Mouse (Mus musculus): ENCODE measurements around the gene Rhox2h. TPM values are rescaled to one million over a fixed set of nuclear protein-coding genes. Genes with fewer than 3 reads are reported as not detected.
"Not testable (repeated sequence)": the region's sequence is repeated elsewhere in the genome, so short reads cannot be mapped to it uniquely, and the experiment has no call there.

The Rhox2h gene
- not detected in 2 replicates for polyA plus RNA-seq (2015; fragmentation: Nextera tagmentation; extraction: Ambion mirVana)

- not testable (repeated sequence) for H3K27ac ChIP-seq; H3K9me3 ChIP-seq (replicated peaks; ENCODE audit: low read length); H3K4me2 ChIP-seq (ENCODE audit: low read length); H3K27me3 ChIP-seq (ENCODE audit: insufficient read depth, low read length); H3K36me3 ChIP-seq (ENCODE audit: insufficient read depth, low read length); DNase-seq (ENCODE audit: low spot score); ATAC-seq (replicated peaks; ENCODE audit: low FRiP score, low read depth); H3K4me1 ChIP-seq (replicated peaks; ENCODE audit: insufficient read depth, low read length); H3K9ac ChIP-seq (ENCODE audit: low read depth, low read length); H3K4me3 ChIP-seq (replicated peaks; ENCODE audit: low read depth, low read length)
- WGBS, result 85% methylated on average over 8 of the region's 8 CpGs
Observed at GRCm38 (mm10) chrX:37673177-37673576, at the start of gene Rhox2h. Gene Rhox2h, minus strand, starts transcription at chrX:37673277.

- no peak overlapping the region for H3K4me3 ChIP-seq (replicated peaks; ENCODE audit: low read depth, low read length)
- ATAC-seq (replicated peaks; ENCODE audit: low FRiP score, low read depth) (no peak), DNase-seq (ENCODE audit: low spot score) (peak; percentile 12)
- no peaks in the 10 kb centered on the region for H3K27me3 ChIP-seq (ENCODE audit: insufficient read depth, low read length)
- H3K4me1 ChIP-seq (replicated peaks; ENCODE audit: insufficient read depth, low read length), result no peaks in the 10 kb centered on the region
- TF ChIP-seq CTCF (IDR thresholded peaks at IDR 0.05; ENCODE audit: low read depth), result no peak
- H3K4me2 ChIP-seq (ENCODE audit: low read length), result no peak overlapping the region
- no peaks in the 10 kb centered on the region for H3K36me3 ChIP-seq (ENCODE audit: insufficient read depth, low read length)
- WGBS, result 46% methylated on average over 3 of the region's 3 CpGs
- no peaks in the 10 kb centered on the region for H3K9me3 ChIP-seq (replicated peaks; ENCODE audit: low read length)
- no peak overlapping the region for H3K27ac ChIP-seq
- no peak overlapping the region for H3K9ac ChIP-seq (ENCODE audit: low read depth, low read length)
Observed at GRCm38 (mm10) chrX:37701821-37702387, 28.8 kb upstream of the Rhox2h start.

GRCm38 (mm10) chrX:37692261-37692660, 19.2 kb upstream of the Rhox2h start:
- Histone ChIP-seq H3K4me3 (replicated peaks; ENCODE audit: low read depth, low read length) (no peak overlapping the region), H3K4me2 (ENCODE audit: low read length) (no peak overlapping the region), H3K9ac (ENCODE audit: low read depth, low read length) (no peak overlapping the region), H3K27me3 (ENCODE audit: insufficient read depth, low read length) (no peaks in the 10 kb centered on the region), H3K36me3 (ENCODE audit: insufficient read depth, low read length) (no peaks in the 10 kb centered on the region), H3K27ac (no peak overlapping the region), H3K4me1 (replicated peaks; ENCODE audit: insufficient read depth, low read length) (no peaks in the 10 kb centered on the region), H3K9me3 (replicated peaks; ENCODE audit: low read length) (no peaks in the 10 kb centered on the region)
- ATAC-seq (replicated peaks; ENCODE audit: low FRiP score, low read depth), result no peak
- no peak for DNase-seq (ENCODE audit: low spot score)
- no peak for TF ChIP-seq CTCF (IDR thresholded peaks at IDR 0.05; ENCODE audit: low read depth)
- WGBS, result 71% methylated on average over 2 of the region's 2 CpGs

- H3K4me2 ChIP-seq (ENCODE audit: low read length), result no peak overlapping the region
- H3K9me3 ChIP-seq (replicated peaks; ENCODE audit: low read length), result no peaks in the 10 kb centered on the region
- H3K27ac ChIP-seq, result no peak overlapping the region
- 81% methylated on average over 23 of the region's 24 CpGs for WGBS
- no peaks in the 10 kb centered on the region for H3K4me1 ChIP-seq (replicated peaks; ENCODE audit: insufficient read depth, low read length)
- DNase-seq (ENCODE audit: low spot score) (no peak), ATAC-seq (replicated peaks; ENCODE audit: low FRiP score, low read depth) (no peak)
- no peak overlapping the region for H3K4me3 ChIP-seq (replicated peaks; ENCODE audit: low read depth, low read length)
- no peaks in the 10 kb centered on the region for H3K27me3 ChIP-seq (ENCODE audit: insufficient read depth, low read length)
- H3K9ac ChIP-seq (ENCODE audit: low read depth, low read length), result no peak overlapping the region
- no peak for TF ChIP-seq CTCF (IDR thresholded peaks at IDR 0.05; ENCODE audit: low read depth)
- no peaks in the 10 kb centered on the region for H3K36me3 ChIP-seq (ENCODE audit: insufficient read depth, low read length)
Observed at GRCm38 (mm10) chrX:37683031-37683715, 10.1 kb upstream of the Rhox2h start.

- not testable (repeated sequence) for H3K9me3 ChIP-seq (replicated peaks; ENCODE audit: low read length); H3K27ac ChIP-seq; ATAC-seq (replicated peaks; ENCODE audit: low FRiP score, low read depth); H3K4me1 ChIP-seq (replicated peaks; ENCODE audit: insufficient read depth, low read length); H3K4me3 ChIP-seq (replicated peaks; ENCODE audit: low read depth, low read length); DNase-seq (ENCODE audit: low spot score); H3K9ac ChIP-seq (ENCODE audit: low read depth, low read length); H3K4me2 ChIP-seq (ENCODE audit: low read length); H3K27me3 ChIP-seq (ENCODE audit: insufficient read depth, low read length); H3K36me3 ChIP-seq (ENCODE audit: insufficient read depth, low read length)
- 88% methylated on average over 1 of the region's 3 CpGs for WGBS
Observed at GRCm38 (mm10) chrX:37668664-37669063, 4.4 kb downstream of the Rhox2h start, which contains the start of gene Rhox3h. Gene Rhox3h, minus strand, starts transcription at chrX:37668764.

- H3K4me1 ChIP-seq (replicated peaks; ENCODE audit: insufficient read depth, low read length); DNase-seq (ENCODE audit: low spot score); H3K9ac ChIP-seq (ENCODE audit: low read depth, low read length); H3K4me3 ChIP-seq (replicated peaks; ENCODE audit: low read depth, low read length); H3K27me3 ChIP-seq (ENCODE audit: insufficient read depth, low read length); ATAC-seq (replicated peaks; ENCODE audit: low FRiP score, low read depth); H3K9me3 ChIP-seq (replicated peaks; ENCODE audit: low read length); H3K36me3 ChIP-seq (ENCODE audit: insufficient read depth, low read length); H3K4me2 ChIP-seq (ENCODE audit: low read length); H3K27ac ChIP-seq: not testable (repeated sequence)
- 93% methylated on average over 16 of the region's 20 CpGs for WGBS
Observed at GRCm38 (mm10) chrX:37651227-37651626, 21.9 kb downstream of the Rhox2h start, which contains the start of gene Rhox4g. Gene Rhox4g, minus strand, starts transcription at chrX:37651327.

GRCm38 (mm10) chrX:37643370-37643769, 29.7 kb downstream of the Rhox2h start, which contains the start of gene Rhox2g:
Gene Rhox2g, minus strand, starts transcription at chrX:37643470.
- H3K4me1 ChIP-seq (replicated peaks; ENCODE audit: insufficient read depth, low read length); H3K27me3 ChIP-seq (ENCODE audit: insufficient read depth, low read length); H3K9ac ChIP-seq (ENCODE audit: low read depth, low read length); H3K27ac ChIP-seq; H3K36me3 ChIP-seq (ENCODE audit: insufficient read depth, low read length); DNase-seq (ENCODE audit: low spot score); H3K4me2 ChIP-seq (ENCODE audit: low read length); ATAC-seq (replicated peaks; ENCODE audit: low FRiP score, low read depth); H3K9me3 ChIP-seq (replicated peaks; ENCODE audit: low read length); H3K4me3 ChIP-seq (replicated peaks; ENCODE audit: low read depth, low read length): not testable (repeated sequence)
- 85% methylated on average over 6 of the region's 6 CpGs for WGBS

- H3K36me3 ChIP-seq (ENCODE audit: insufficient read depth, low read length); H3K4me1 ChIP-seq (replicated peaks; ENCODE audit: insufficient read depth, low read length); ATAC-seq (replicated peaks; ENCODE audit: low FRiP score, low read depth); H3K9ac ChIP-seq (ENCODE audit: low read depth, low read length); H3K27me3 ChIP-seq (ENCODE audit: insufficient read depth, low read length); H3K4me2 ChIP-seq (ENCODE audit: low read length); H3K27ac ChIP-seq; DNase-seq (ENCODE audit: low spot score); H3K9me3 ChIP-seq (replicated peaks; ENCODE audit: low read length); H3K4me3 ChIP-seq (replicated peaks; ENCODE audit: low read depth, low read length): not testable (repeated sequence)
- 82% methylated on average over 2 of the region's 2 CpGs for WGBS
Observed at GRCm38 (mm10) chrX:37628512-37628911, 44.6 kb downstream of the Rhox2h start, which contains the start of gene Rhox3g. Gene Rhox3g, minus strand, starts transcription at chrX:37628612.

Measured in kidney, postnatal 0 days (tissue).